Mouse (Mus musculus) cortical plate, adult 2 months (tissue): ENCODE measurements around the gene Bcl7b. TPM values are rescaled to one million over a fixed set of nuclear protein-coding genes. Genes with fewer than 3 reads are reported as not detected.

Experiments used
- H3K27ac ChIP-seq: fragments of 200-500 bp; 2 replicates; pipeline ENCODE4 v1.5.1; 2012; ENCODE audit warnings: low read length, control low read depth, inconsistent platforms; ENCODE audit not compliant: insufficient read depth
- H3K4me1 ChIP-seq: fragments of 200-500 bp; 2 replicates; pipeline ENCODE4 v1.6.1; 2011; ENCODE audit warnings: low read length; ENCODE audit not compliant: control insufficient read depth, insufficient read depth
- H3K4me3 ChIP-seq: fragments of 200-500 bp; 2 replicates; pipeline ENCODE4 v1.5.1; 2011; ENCODE audit warnings: mild to moderate bottlenecking, low read length, control low read depth; ENCODE audit not compliant: insufficient read depth
- CTCF ChIP-seq: fragments of 200-500 bp; IDR thresholded peaks from 2 replicates; pipeline ENCODE4 v1.5.1; 2011; ENCODE audit warnings: mild to moderate bottlenecking, control low read depth, low read length; ENCODE audit not compliant: insufficient read depth; ENCODE audit errors: extremely low read depth
- POLR2A ChIP-seq: fragments of 200-500 bp; IDR thresholded peaks from 2 replicates; pipeline ENCODE4 v1.6.1; 2011; ENCODE audit warnings: mild to moderate bottlenecking, low read length, control low read depth; ENCODE audit not compliant: insufficient read depth; ENCODE audit errors: extremely low read depth
- polyA plus RNA-seq: library from polyadenylated mRNA; depleted of rRNA; stranded (reverse); fragments of >200 nt; gene quantifications from 2 replicates; pipeline ENCODE4 v1.2.3, GENCODE M21; 2012; rRNA removed

Gene Bcl7b
- 43.7 and 45.3 TPM in 2 replicates for polyA plus RNA-seq

DNA sequence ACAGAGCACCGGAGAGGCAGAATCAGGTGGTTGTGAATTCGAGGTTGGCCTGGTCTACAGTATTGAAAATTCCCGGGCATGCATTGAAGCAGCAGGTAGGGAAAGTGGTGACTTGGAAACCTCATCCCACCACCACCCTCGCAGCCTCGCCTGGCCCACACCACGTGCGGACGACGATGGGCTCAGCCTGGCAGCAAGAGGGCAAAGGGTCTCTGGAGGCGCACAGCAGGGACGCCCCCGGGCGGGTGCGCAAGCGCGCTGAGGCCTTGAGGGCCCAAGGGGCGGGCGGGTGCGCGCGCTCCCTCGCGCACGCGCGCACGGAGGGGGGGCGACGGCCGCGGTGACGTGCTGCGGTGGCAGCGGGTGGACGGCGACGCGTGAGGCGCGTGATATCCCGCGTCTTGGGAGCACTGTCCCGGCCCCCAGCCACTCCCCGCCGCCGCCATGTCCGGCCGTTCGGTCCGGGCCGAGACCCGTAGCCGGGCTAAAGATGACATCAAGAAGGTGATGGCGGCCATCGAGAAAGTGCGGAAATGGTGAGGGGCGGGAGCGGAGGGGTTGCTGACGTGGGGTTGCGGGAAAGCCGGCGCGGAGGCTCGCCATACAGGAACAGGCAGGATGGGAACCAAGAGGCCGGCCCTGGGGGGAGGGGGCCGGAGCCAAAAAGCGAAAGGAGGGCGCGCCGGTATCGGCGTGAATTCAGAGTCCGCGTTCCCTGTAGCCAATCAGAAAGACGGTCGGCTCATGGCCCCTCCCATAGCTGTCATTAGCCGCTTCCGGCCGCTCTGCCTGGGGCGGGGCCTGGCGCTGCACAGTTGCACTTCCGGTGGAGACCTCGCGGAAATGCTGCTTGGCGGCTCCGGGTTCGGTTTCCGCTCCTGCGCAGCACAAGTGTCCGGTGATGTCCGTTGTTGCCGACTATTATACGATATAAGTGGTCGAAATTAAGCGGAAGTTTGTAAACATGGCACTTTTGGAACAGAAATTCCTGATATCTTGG lies at the start of gene Bcl7b:
Gene Bcl7b, plus strand, starts transcription at position 221 of the 1,000 bp plus-strand sequence.
- Histone ChIP-seq H3K27ac (peak within 1 kb of the TSS; percentile 98), H3K4me1 (peaks cover 5% of the 10 kb centered on the region; the same call in 1 of the 2 replicates), H3K4me3 (peak within 1 kb of the TSS; percentile 58)
- TF ChIP-seq POLR2A (peak; percentile 69), CTCF (no peak)

- no peak overlapping the region for H3K4me3 ChIP-seq
- TF ChIP-seq CTCF (peak; percentile 74), POLR2A (no peak)
- H3K4me1 ChIP-seq: no peaks in the 10 kb centered on the region
- no peak overlapping the region for H3K27ac ChIP-seq
Observed at GRCm38 (mm10) chr5:135118589-135119081, 49.4 kb upstream of the Bcl7b start.

DNA sequence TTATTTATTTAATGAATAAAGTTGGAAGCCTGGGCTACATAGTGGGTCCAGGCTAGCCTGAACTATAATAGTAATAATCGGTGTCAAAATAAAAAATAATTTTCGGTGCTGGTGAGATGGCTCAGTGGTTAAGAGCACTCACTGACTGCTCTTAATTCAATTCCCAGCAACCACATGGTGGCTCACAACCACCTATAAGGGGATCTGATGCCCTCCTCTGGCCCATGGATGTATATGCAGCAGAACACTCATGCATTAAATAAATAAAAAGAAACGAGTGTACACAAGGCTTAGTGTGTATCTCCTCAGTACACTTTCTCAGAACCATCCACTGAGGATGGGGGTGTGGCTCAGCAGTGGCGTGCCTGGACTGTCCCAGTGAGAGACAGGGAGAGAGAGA lies 47.3 kb upstream of the Bcl7b start:
- H3K27ac ChIP-seq: no peak overlapping the region
- H3K4me1 ChIP-seq: no peaks in the 10 kb centered on the region
- TF ChIP-seq POLR2A (no peak), CTCF (no peak)
- no peak overlapping the region for H3K4me3 ChIP-seq

- no peak overlapping the region for H3K27ac ChIP-seq
- H3K4me1 ChIP-seq: no peaks in the 10 kb centered on the region
- TF ChIP-seq POLR2A (no peak), CTCF (no peak)
- peak overlapping the region; percentile 16; the same call in 1 of the 2 replicates for H3K4me3 ChIP-seq
Observed at GRCm38 (mm10) chr5:135126121-135126520, 42.0 kb upstream of the Bcl7b start.

GRCm38 (mm10) chr5:135127669-135128068 lies 40.4 kb upstream of the Bcl7b start:
- Histone ChIP-seq H3K4me1 (no peaks in the 10 kb centered on the region), H3K27ac (no peak overlapping the region), H3K4me3 (no peak overlapping the region)
- TF ChIP-seq CTCF (no peak), POLR2A (no peak)

- TF ChIP-seq CTCF (no peak), POLR2A (no peak)
- Histone ChIP-seq H3K4me1 (no peaks in the 10 kb centered on the region), H3K4me3 (no peak overlapping the region), H3K27ac (no peak overlapping the region)
Observed at GRCm38 (mm10) chr5:135129747-135130146, 38.3 kb upstream of the Bcl7b start.

DNA sequence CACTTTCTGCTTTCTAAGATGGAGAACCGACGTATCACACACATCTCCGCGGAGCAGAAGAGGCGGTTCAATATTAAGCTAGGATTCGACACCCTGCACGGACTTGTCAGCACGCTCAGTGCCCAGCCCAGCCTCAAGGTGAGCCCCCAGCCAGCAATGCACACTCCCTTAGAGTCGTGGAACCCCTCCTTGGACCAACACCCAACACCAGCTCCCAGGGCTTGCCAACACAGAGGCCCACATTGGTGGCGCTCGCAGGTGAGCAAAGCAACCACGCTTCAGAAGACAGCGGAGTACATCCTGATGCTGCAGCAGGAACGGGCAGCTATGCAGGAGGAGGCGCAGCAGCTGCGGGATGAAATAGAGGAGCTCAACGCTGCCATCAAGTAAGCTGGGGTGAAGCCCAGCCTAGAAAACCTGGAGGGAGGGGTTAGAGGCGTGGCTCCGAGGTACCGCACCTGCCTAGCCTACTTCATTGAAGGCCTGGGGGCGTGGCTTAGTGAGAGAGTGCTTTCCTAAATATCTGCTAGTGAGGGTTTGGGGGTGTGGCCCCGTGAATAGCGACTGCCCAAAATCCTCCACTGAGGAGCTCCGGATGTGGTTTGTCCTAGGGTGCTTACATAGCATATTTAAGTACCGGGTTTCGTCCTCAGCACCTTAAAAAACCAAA lies 34.2 kb upstream of the Bcl7b start:
- no peaks in the 10 kb centered on the region for H3K4me1 ChIP-seq
- H3K27ac ChIP-seq: no peak overlapping the region
- no peak for TF ChIP-seq POLR2A
- TF ChIP-seq CTCF: no peak
- H3K4me3 ChIP-seq: no peak overlapping the region

GRCm38 (mm10) chr5:135134534-135134933 lies 33.5 kb upstream of the Bcl7b start:
- Histone ChIP-seq H3K4me1 (no peaks in the 10 kb centered on the region), H3K27ac (no peak overlapping the region), H3K4me3 (no peak overlapping the region)
- no peak for TF ChIP-seq POLR2A
- peak; percentile 55; the same call in 1 of the 2 replicates for TF ChIP-seq CTCF

GRCm38 (mm10) chr5:135139881-135140280 lies 28.2 kb upstream of the Bcl7b start:
- no peak overlapping the region for H3K4me3 ChIP-seq
- H3K4me1 ChIP-seq: no peaks in the 10 kb centered on the region
- TF ChIP-seq POLR2A (no peak), CTCF (no peak)
- no peak overlapping the region for H3K27ac ChIP-seq
